In genomic region chr15:11037711-11038110, GRCm38 (mm10) we compare ENCODE assay signal across 10 mouse cellular contexts. TPM values are rescaled to one million over a fixed set of nuclear protein-coding genes. Genes with fewer than 3 reads are reported as not detected.
DNase-seq lines count a peak whose midpoint lies in the region; ATAC-seq and TF ChIP-seq lines count a peak whose summit lies in the region.
"Had no signal": no experiment of that assay in that cellular context is flagged by ENCODE, and none has a peak within 500 bp of the region (broad histone marks: within the 10 kb centered on the region; RNA-seq: fewer than 3 reads in every experiment).

Gene Rxfp3, minus strand, starts transcription at chr15:11037991.

- peak within 1 kb of the TSS; percentile 34 for H3K4me3 ChIP-seq in kidney, adult 2 months (ENCODE audit: insufficient read depth, low read depth, low read length)
- H3K4me3 ChIP-seq in liver, embryonic 13.5 days (replicated peaks) = peak within 1 kb of the TSS; percentile 39
- peak within 1 kb of the TSS; percentile 39 for H3K4me3 ChIP-seq in stomach, embryonic 16.5 days (replicated peaks; ENCODE audit: low read length)

- no peaks in the 10 kb centered on the region for H3K36me3 ChIP-seq in kidney, adult 2 months (ENCODE audit: control insufficient read depth, insufficient read depth, low read length)
- no peaks in the 10 kb centered on the region for H3K36me3 ChIP-seq in liver, embryonic 13.5 days
- no peaks in the 10 kb centered on the region for H3K36me3 ChIP-seq in stomach, embryonic 16.5 days (ENCODE audit: control insufficient read depth, insufficient read depth, low read length)

- H3K27me3 ChIP-seq in kidney, adult 2 months (replicated peaks; ENCODE audit: control insufficient read depth, insufficient read depth, low read length) = no peaks in the 10 kb centered on the region
- H3K27me3 ChIP-seq in liver, embryonic 13.5 days = peaks cover 41% of the 10 kb centered on the region
- H3K27me3 ChIP-seq in stomach, embryonic 16.5 days (ENCODE audit: control insufficient read depth, insufficient read depth, low read length) = peaks cover 49% of the 10 kb centered on the region

- H3K27ac ChIP-seq in kidney, adult 2 months (ENCODE audit: insufficient read depth, low read depth, low read length) = no peak within 1 kb of the TSS
- H3K27ac ChIP-seq in liver, embryonic 13.5 days = no peak within 1 kb of the TSS
- H3K27ac ChIP-seq in stomach, embryonic 16.5 days (ENCODE audit: low read length) = no peak within 1 kb of the TSS

- H3K4me2 ChIP-seq in liver, embryonic 13.5 days = peak within 1 kb of the TSS; percentile 56
- H3K4me2 ChIP-seq in stomach, embryonic 16.5 days (ENCODE audit: low read depth, low read length) = peak within 1 kb of the TSS; percentile 57

- H3K9me3 ChIP-seq in liver, embryonic 13.5 days (replicated peaks) = no peaks in the 10 kb centered on the region
- H3K9me3 ChIP-seq in stomach, embryonic 16.5 days (replicated peaks; ENCODE audit: control insufficient read depth, low read length) = no peaks in the 10 kb centered on the region

- H3K4me1 ChIP-seq in kidney, adult 2 months (ENCODE audit: control insufficient read depth, insufficient read depth, low read length) = 0 out of 2 replicates have a peak, but pooled peaks cover 3% of the 10 kb centered on the region
- H3K4me1 ChIP-seq in liver, embryonic 13.5 days (replicated peaks) = no peaks in the 10 kb centered on the region
- H3K4me1 ChIP-seq in stomach, embryonic 16.5 days (ENCODE audit: control insufficient read depth, insufficient read depth, low read length) = peaks cover 8% of the 10 kb centered on the region; the same call in 1 of the 2 replicates

- ATAC-seq in liver, embryonic 13.5 days (ENCODE audit: low read depth) = no peak
- no peak for ATAC-seq in stomach, embryonic 16.5 days (ENCODE audit: insufficient read depth, low FRiP score)
- ATAC-seq: Patski had no signal

- 3% methylated on average over 16 of the region's 16 CpGs for WGBS in kidney, adult 2 months
- 9% methylated on average over 16 of the region's 16 CpGs for WGBS in liver, embryonic 13.5 days (ENCODE audit: insufficient replicate concordance)
- 3% methylated on average over 16 of the region's 16 CpGs for WGBS in stomach, embryonic 16.5 days

- H3K9ac ChIP-seq in liver, embryonic 13.5 days = no peak within 1 kb of the TSS
- no peak within 1 kb of the TSS for H3K9ac ChIP-seq in stomach, embryonic 16.5 days (ENCODE audit: low read length)

- DNase-seq in kidney, adult 2 months = no peak
- no peak for DNase-seq in kidney, adult 9 months
- peak; percentile 59 for DNase-seq in R1 (ENCODE audit: low read depth, low spot score)
- peak; percentile 11 for DNase-seq in forelimb bud, embryonic 11.5 days (ENCODE audit: low read depth, low spot score)
- no peak for DNase-seq in liver, embryonic 13.5 days
- no peak for DNase-seq in frontal cortex, postnatal 10 days (ENCODE audit: low spot score in 2 of 2)
- DNase-seq in cerebellum, adult 11 months = no peak

- TF ChIP-seq CTCF in kidney, adult 2 months (conservative IDR thresholded peaks at IDR 0.05; ENCODE audit: insufficient read depth, insufficient read length, low read depth, low read length) = no peak

- no peak for TF ChIP-seq POLR2A in kidney, adult 2 months (IDR thresholded peaks at IDR 0.05; ENCODE audit: low read depth, low read length)

RNA-seq across cellular contexts. Expression of gene Rxfp3, which starts in this region (rescaled TPM):
- polyA plus RNA-seq in kidney, adult 2 months (2012; rRNA removed) = not detected in 2 replicates
- 0.09 TPM in 1 of 2 replicates, not detected in the other for polyA plus RNA-seq in liver, embryonic 13.5 days (2015; fragmentation: Nextera tagmentation; extraction: Ambion mirVana)
- polyA plus RNA-seq in stomach, embryonic 16.5 days (2015; fragmentation: Nextera tagmentation; extraction: Ambion mirVana) = 0.03 TPM in 1 of 2 replicates, not detected in the other
- polyA plus RNA-seq: Patski; spleen, adult 2 months had no signal

Comparison
In these comparisons a context has a peak if more than half of its experiments do, and no peak if none do; other contexts are left out.
1. DNase-seq: peak in R1 (single experiment) and forelimb bud, embryonic 11.5 days (single experiment); none in kidney, adult 2 months (single experiment), kidney, adult 9 months (single experiment), liver, embryonic 13.5 days (single experiment), frontal cortex, postnatal 10 days (0 of 2) and cerebellum, adult 11 months (single experiment).
2. Peak in every context shown above with its lines, with median percentiles within 50 percentile points of each other: H3K4me3 ChIP-seq.